Mouse (Mus musculus): ENCODE results near the gene Cnot6.

DNA sequence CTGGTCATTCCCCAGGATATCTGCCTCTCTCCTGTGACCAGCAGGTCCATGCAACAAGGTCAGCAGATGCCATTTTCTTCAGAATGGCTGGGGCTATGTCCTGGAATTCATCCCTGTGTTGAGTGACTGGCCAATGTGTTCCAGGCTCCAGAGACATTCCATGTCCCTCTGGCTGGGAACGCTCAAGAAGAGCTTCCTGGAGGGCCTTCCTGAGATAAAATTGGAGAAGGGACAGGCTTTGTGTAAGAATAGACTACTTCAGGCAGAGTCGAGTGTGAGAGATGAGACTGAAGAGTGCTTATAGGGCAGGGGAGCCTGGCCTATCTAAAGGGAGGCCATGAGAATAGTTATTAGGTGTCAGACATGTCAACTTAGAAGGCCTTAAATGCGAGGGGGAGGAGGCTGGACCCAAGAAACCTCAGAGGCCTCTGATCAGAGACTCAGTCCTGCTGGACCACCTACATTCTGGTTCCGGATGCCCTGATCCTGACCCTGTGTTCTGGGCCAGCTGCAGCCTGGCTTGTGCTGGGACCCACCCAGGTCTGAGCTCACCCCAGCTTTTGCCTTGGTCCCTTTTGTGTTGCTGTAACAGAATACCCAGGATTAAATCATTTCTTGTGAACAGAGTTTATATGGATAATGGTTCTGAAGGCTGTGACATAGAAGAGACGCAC is 17.9 kb upstream of the Cnot6 start:
- TF ChIP-seq CTCF (IDR thresholded peaks at IDR 0.05; ENCODE audit: insufficient read depth, low read length) (no peak), POLR2A (IDR thresholded peaks at IDR 0.05; ENCODE audit: borderline replicate concordance, extremely low read depth, low read depth, low read length) (no peak)

Measured in lung, adult 2 months (tissue).